Comparison of ENCODE assay signal across 7 mouse cellular contexts in genomic region chr4:126103057-126103581, GRCm38 (mm10). TPM values are rescaled to one million over a fixed set of nuclear protein-coding genes. Genes with fewer than 3 reads are reported as not detected.
DNase-seq lines count a peak whose midpoint lies in the region; ATAC-seq and TF ChIP-seq lines count a peak whose summit lies in the region.

No protein-coding gene starts in this region.

- DNase-seq in adrenal gland, postnatal 14 days = peak; percentile 97
- peak; percentile 56 for DNase-seq in embryonic facial prominence, embryonic 11.5 days (ENCODE audit: low spot score)
- peak; percentile 99 for DNase-seq in heart, adult 11 months
- peak; percentile 79 for DNase-seq in kidney, adult 18-20 months
- peak; percentile 50 for DNase-seq in limb, embryonic 11.5 days (ENCODE audit: low spot score)

- peak; percentile 44; the same call in 1 of the 2 replicates for TF ChIP-seq POLR2A in small intestine, adult 2 months (IDR thresholded peaks at IDR 0.05; ENCODE audit: low read depth, low read length)

- WGBS in embryonic facial prominence, embryonic 11.5 days = 3% methylated on average over 15 of the region's 15 CpGs
- 1% methylated on average over 15 of the region's 15 CpGs for WGBS in limb, embryonic 11.5 days
- under 1% methylated on average over 15 of the region's 15 CpGs for WGBS in midbrain, embryonic 13.5 days
- under 1% methylated on average over 15 of the region's 15 CpGs for WGBS in small intestine, adult 2 months

- peak overlapping the region; percentile 48 for H3K27ac ChIP-seq in embryonic facial prominence, embryonic 11.5 days (replicated peaks; ENCODE audit: low read depth, low read length)
- H3K27ac ChIP-seq in limb, embryonic 11.5 days (replicated peaks; ENCODE audit: low read depth, low read length) = no peak overlapping the region; the same call in 1 of the 2 replicates
- peak overlapping the region; percentile 82 for H3K27ac ChIP-seq in midbrain, embryonic 13.5 days
- H3K27ac ChIP-seq in small intestine, adult 2 months (ENCODE audit: insufficient read depth, low read depth, low read length) = peak overlapping the region; percentile 92

- no peaks in the 10 kb centered on the region for H3K27me3 ChIP-seq in embryonic facial prominence, embryonic 11.5 days (ENCODE audit: control insufficient read depth, insufficient read depth, low read length)
- H3K27me3 ChIP-seq in limb, embryonic 11.5 days (ENCODE audit: control insufficient read depth, insufficient read depth, low read length) = no peaks in the 10 kb centered on the region
- H3K27me3 ChIP-seq in midbrain, embryonic 13.5 days = no peaks in the 10 kb centered on the region
- no peaks in the 10 kb centered on the region for H3K27me3 ChIP-seq in small intestine, adult 2 months (ENCODE audit: control insufficient read depth, insufficient read depth, low read length)

- H3K36me3 ChIP-seq in embryonic facial prominence, embryonic 11.5 days (replicated peaks; ENCODE audit: control insufficient read depth, insufficient read depth, low read depth, low read length) = no peaks in the 10 kb centered on the region
- H3K36me3 ChIP-seq in limb, embryonic 11.5 days (ENCODE audit: control insufficient read depth, insufficient read depth, low read length) = peaks cover 3% of the 10 kb centered on the region; the same call in 1 of the 2 replicates
- H3K36me3 ChIP-seq in midbrain, embryonic 13.5 days = peaks cover 7% of the 10 kb centered on the region; the same call in 1 of the 2 replicates
- H3K36me3 ChIP-seq in small intestine, adult 2 months (ENCODE audit: control insufficient read depth, insufficient read depth, low read length) = no peaks in the 10 kb centered on the region

- H3K9me3 ChIP-seq in embryonic facial prominence, embryonic 11.5 days (replicated peaks; ENCODE audit: control insufficient read depth, low read length) = no peaks in the 10 kb centered on the region
- H3K9me3 ChIP-seq in limb, embryonic 11.5 days (ENCODE audit: control insufficient read depth, low read length) = no peaks in the 10 kb centered on the region
- no peaks in the 10 kb centered on the region for H3K9me3 ChIP-seq in midbrain, embryonic 13.5 days

- H3K4me3 ChIP-seq in embryonic facial prominence, embryonic 11.5 days (ENCODE audit: low read depth, low read length) = peak overlapping the region; percentile 97
- peak overlapping the region; percentile 84 for H3K4me3 ChIP-seq in limb, embryonic 11.5 days (ENCODE audit: low read depth, low read length)
- H3K4me3 ChIP-seq in midbrain, embryonic 13.5 days (replicated peaks) = peak overlapping the region; percentile 81
- H3K4me3 ChIP-seq in small intestine, adult 2 months (ENCODE audit: low read depth, low read length) = peak overlapping the region; percentile 58

- H3K4me1 ChIP-seq in embryonic facial prominence, embryonic 11.5 days (ENCODE audit: control insufficient read depth, insufficient read depth, low read length) = no peaks in the 10 kb centered on the region
- peaks cover 7% of the 10 kb centered on the region for H3K4me1 ChIP-seq in limb, embryonic 11.5 days (ENCODE audit: control insufficient read depth, insufficient read depth, low read length)
- H3K4me1 ChIP-seq in midbrain, embryonic 13.5 days (replicated peaks) = peaks cover 58% of the 10 kb centered on the region
- peaks cover 21% of the 10 kb centered on the region for H3K4me1 ChIP-seq in small intestine, adult 2 months (ENCODE audit: control insufficient read depth, insufficient read depth, insufficient read length, low read length)

- peak overlapping the region; percentile 57 for H3K9ac ChIP-seq in embryonic facial prominence, embryonic 11.5 days (replicated peaks; ENCODE audit: low read length)
- peak overlapping the region; percentile 50 for H3K9ac ChIP-seq in limb, embryonic 11.5 days (ENCODE audit: low read length)
- H3K9ac ChIP-seq in midbrain, embryonic 13.5 days (replicated peaks) = peak overlapping the region; percentile 60

- H3K4me2 ChIP-seq in embryonic facial prominence, embryonic 11.5 days (ENCODE audit: low read depth, low read length) = peak overlapping the region; percentile 78
- H3K4me2 ChIP-seq in limb, embryonic 11.5 days (ENCODE audit: low read depth, severe bottlenecking) = peak overlapping the region; percentile 88
- H3K4me2 ChIP-seq in midbrain, embryonic 13.5 days (replicated peaks) = peak overlapping the region; percentile 98

- ATAC-seq in embryonic facial prominence, embryonic 11.5 days (replicated peaks; ENCODE audit: insufficient number of reproducible peaks, low FRiP score, low TSS enrichment, low read depth) = peak; percentile 31; the same call in 1 of the 2 replicates
- no peak for ATAC-seq in limb, embryonic 11.5 days (ENCODE audit: insufficient number of reproducible peaks, low FRiP score, low TSS enrichment, low read depth)
- peak; percentile 49 for ATAC-seq in midbrain, embryonic 13.5 days

- no peak for TF ChIP-seq CTCF in small intestine, adult 2 months (IDR thresholded peaks at IDR 0.05; ENCODE audit: extremely low read depth, insufficient read length, insufficient replicate concordance, low read depth, low read length)

RNA-seq across cellular contexts. Expression of gene Stk40, which starts 0.6 kb away (rescaled TPM):
- 39.2 and 48.2 TPM in 2 replicates for total RNA-seq in adrenal gland, postnatal 14 days (2021)
- 22.7 and 23.8 TPM in 2 replicates for polyA plus RNA-seq in embryonic facial prominence, embryonic 11.5 days (2014; fragmentation: Nextera tagmentation; extraction: Ambion mirVana)
- 27.8 and 30.4 TPM in 2 replicates for polyA plus RNA-seq in limb, embryonic 11.5 days (2014; fragmentation: Nextera tagmentation; extraction: Ambion mirVana)
- polyA plus RNA-seq in midbrain, embryonic 13.5 days (2015; fragmentation: Nextera tagmentation; extraction: Ambion mirVana) = 35.7 and 37.0 TPM in 2 replicates
- polyA plus RNA-seq in small intestine, adult 2 months (2012; rRNA removed) = 14.5 and 24.0 TPM in 2 replicates

RNA-seq across cellular contexts. Expression of gene Lsm10, which starts 6.7 kb away (rescaled TPM):
- 17.9 and 20.6 TPM in 2 replicates for total RNA-seq in adrenal gland, postnatal 14 days (2021)
- polyA plus RNA-seq in embryonic facial prominence, embryonic 11.5 days (2014; fragmentation: Nextera tagmentation; extraction: Ambion mirVana) = 46.1 and 47.0 TPM in 2 replicates
- 39.0 and 44.8 TPM in 2 replicates for polyA plus RNA-seq in limb, embryonic 11.5 days (2014; fragmentation: Nextera tagmentation; extraction: Ambion mirVana)
- 45.9 and 52.1 TPM in 2 replicates for polyA plus RNA-seq in midbrain, embryonic 13.5 days (2015; fragmentation: Nextera tagmentation; extraction: Ambion mirVana)
- 10.7 and 13.3 TPM in 2 replicates for polyA plus RNA-seq in small intestine, adult 2 months (2012; rRNA removed)

RNA-seq across cellular contexts. Expression of gene Eva1b, which starts 44.4 kb away (rescaled TPM):
- total RNA-seq in adrenal gland, postnatal 14 days (2021) = 27.6 and 32.3 TPM in 2 replicates
- polyA plus RNA-seq in embryonic facial prominence, embryonic 11.5 days (2014; fragmentation: Nextera tagmentation; extraction: Ambion mirVana) = 48.9 and 51.0 TPM in 2 replicates
- polyA plus RNA-seq in limb, embryonic 11.5 days (2014; fragmentation: Nextera tagmentation; extraction: Ambion mirVana) = 64.3 and 70.3 TPM in 2 replicates
- 10.3 and 12.9 TPM in 2 replicates for polyA plus RNA-seq in midbrain, embryonic 13.5 days (2015; fragmentation: Nextera tagmentation; extraction: Ambion mirVana)
- polyA plus RNA-seq in small intestine, adult 2 months (2012; rRNA removed) = 45.0 and 54.3 TPM in 2 replicates

RNA-seq across cellular contexts. Expression of gene Oscp1, which starts 44.8 kb away (rescaled TPM):
- total RNA-seq in adrenal gland, postnatal 14 days (2021) = 5.2 and 5.8 TPM in 2 replicates
- polyA plus RNA-seq in embryonic facial prominence, embryonic 11.5 days (2014; fragmentation: Nextera tagmentation; extraction: Ambion mirVana) = 17.1 and 18.3 TPM in 2 replicates
- polyA plus RNA-seq in limb, embryonic 11.5 days (2014; fragmentation: Nextera tagmentation; extraction: Ambion mirVana) = 20.1 and 21.4 TPM in 2 replicates
- 35.5 and 36.2 TPM in 2 replicates for polyA plus RNA-seq in midbrain, embryonic 13.5 days (2015; fragmentation: Nextera tagmentation; extraction: Ambion mirVana)
- polyA plus RNA-seq in small intestine, adult 2 months (2012; rRNA removed) = 0.37 and 1.6 TPM in 2 replicates

RNA-seq across cellular contexts. Expression of gene Mrps15, which starts 56.4 kb away (rescaled TPM):
- 77.6 and 79.9 TPM in 2 replicates for total RNA-seq in adrenal gland, postnatal 14 days (2021)
- 176 and 177 TPM in 2 replicates for polyA plus RNA-seq in embryonic facial prominence, embryonic 11.5 days (2014; fragmentation: Nextera tagmentation; extraction: Ambion mirVana)
- polyA plus RNA-seq in limb, embryonic 11.5 days (2014; fragmentation: Nextera tagmentation; extraction: Ambion mirVana) = 156 and 160 TPM in 2 replicates
- polyA plus RNA-seq in midbrain, embryonic 13.5 days (2015; fragmentation: Nextera tagmentation; extraction: Ambion mirVana) = 122 and 130 TPM in 2 replicates
- polyA plus RNA-seq in small intestine, adult 2 months (2012; rRNA removed) = 130 and 204 TPM in 2 replicates
